Mouse (Mus musculus): ENCODE data around the gene Sema4f. TPM values are rescaled to one million over a fixed set of nuclear protein-coding genes. Genes with fewer than 3 reads are reported as not detected.
A peak's percentile ranks its signal among the peaks of the same experiment; 100 is the strongest.

The Sema4f gene
- polyA plus RNA-seq (2012; rRNA removed) (0.03 and 0.04 TPM in 2 replicates), polyA plus RNA-seq (2014; fragmentation: Nextera tagmentation; extraction: Ambion mirVana) (not detected in 2 replicates)

DNA sequence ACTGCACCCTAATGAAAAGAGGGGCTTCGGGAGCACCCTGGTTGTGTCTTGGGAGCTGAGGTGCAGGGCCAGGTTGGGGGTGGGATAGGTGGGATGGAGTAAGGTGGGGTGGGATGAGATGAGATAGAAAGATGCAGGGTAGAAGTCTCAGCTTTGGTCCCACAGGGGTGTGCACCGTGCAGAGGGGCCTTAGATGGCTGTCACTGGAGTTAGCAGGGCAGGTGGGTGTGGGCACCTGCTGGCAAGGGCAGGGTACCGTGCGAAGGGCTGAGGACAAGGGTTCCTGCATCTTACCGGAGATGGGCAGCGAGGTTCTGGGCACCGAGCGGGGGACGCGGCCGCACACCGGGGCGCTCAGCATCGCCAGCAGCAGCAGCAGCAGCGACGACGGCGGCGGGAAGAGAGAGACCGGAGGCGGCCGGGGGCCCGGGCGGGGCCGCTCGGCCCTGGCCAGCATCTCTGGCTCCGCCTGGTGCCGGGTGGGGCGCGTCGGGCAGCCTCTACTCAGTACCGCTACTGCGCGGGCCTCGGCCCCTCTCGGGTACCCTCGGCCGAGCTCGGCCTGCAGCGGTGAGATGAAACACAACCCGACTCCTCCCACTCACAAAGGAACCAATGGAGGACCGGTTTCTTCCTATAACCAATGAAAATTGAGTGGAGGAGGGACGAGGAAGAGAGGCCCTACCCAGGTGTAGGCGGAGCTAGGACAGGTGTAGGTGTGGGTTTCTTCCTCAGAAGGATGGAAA lies at the start of gene Sema4f:
Sema4f (minus strand) TSS at position 603 of the 746 bp plus-strand sequence.
- ATAC-seq (ENCODE audit: insufficient read depth) (0 out of 2 replicates have a peak, but pooled peaks have one; percentile 31), DNase-seq (ENCODE audit: low read depth in 3 of 3, low spot score in 3 of 3) (peak in 1 of 3 experiments; percentile 16)
- H3K27ac ChIP-seq, result no peak within 1 kb of the TSS
- no peaks in the 10 kb centered on the region for H3K4me1 ChIP-seq (replicated peaks; ENCODE audit: control insufficient read depth in 2 of 2, insufficient read depth in 2 of 2, low read length in 1 of 2)
- no peaks in the 10 kb centered on the region for H3K9me3 ChIP-seq (ENCODE audit: control insufficient read depth, low read length)
- no peak within 1 kb of the TSS for H3K9ac ChIP-seq (replicated peaks)
- 4% methylated on average over 44 of the region's 44 CpGs for WGBS (ENCODE audit: insufficient replicate concordance)
- peak within 1 kb of the TSS in 1 of 2 experiments; percentile 32; a peak in 2 of 4 replicates for H3K4me3 ChIP-seq (ENCODE audit: insufficient read depth in 1 of 2, low read depth in 2 of 2, low read length in 2 of 2)
- peak within 1 kb of the TSS; percentile 55 for H3K4me2 ChIP-seq (ENCODE audit: low read depth)
- TF ChIP-seq CTCF (IDR thresholded peaks at IDR 0.05; ENCODE audit: low read depth), result no peak
- no peak for TF ChIP-seq EP300 (IDR thresholded peaks at IDR 0.05; ENCODE audit: low read depth)
- H3K36me3 ChIP-seq (replicated peaks; ENCODE audit: control insufficient read depth, insufficient read depth, low read depth), result no peaks in the 10 kb centered on the region
- H3K27me3 ChIP-seq (ENCODE audit: control insufficient read depth, insufficient read depth, low read length), result peaks cover 17% of the 10 kb centered on the region

DNA sequence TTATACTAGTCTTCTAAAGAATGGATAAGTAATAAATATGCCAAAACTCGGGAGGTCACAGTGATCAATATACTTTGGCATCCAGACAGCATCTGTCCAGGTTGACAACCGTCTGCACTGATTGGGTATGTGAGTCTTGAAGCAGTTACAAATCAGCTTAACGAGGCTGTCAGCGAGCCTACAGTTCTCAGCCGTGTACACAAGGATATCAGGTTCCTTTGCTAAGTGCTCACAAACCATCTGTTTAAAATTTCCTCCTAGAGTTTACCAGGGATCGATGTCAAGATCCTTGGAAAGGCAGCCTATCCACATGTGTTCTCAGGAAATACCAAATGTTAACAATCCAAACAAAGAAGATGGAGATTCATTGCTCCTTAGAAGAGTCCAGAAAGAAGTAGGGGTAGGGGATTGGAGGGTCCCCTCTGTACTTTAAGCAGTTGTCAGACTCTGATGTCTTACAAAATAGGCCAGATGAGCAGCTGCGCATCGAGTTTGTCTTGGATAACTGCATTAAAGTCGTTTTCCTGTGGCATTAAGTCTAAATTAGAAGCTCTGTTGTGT lies 47.9 kb upstream of the Sema4f start:
- DNase-seq (ENCODE audit: low read depth in 3 of 3, low spot score in 3 of 3) (no peak), ATAC-seq (ENCODE audit: insufficient read depth) (no peak)
- Histone ChIP-seq H3K4me2 (ENCODE audit: low read depth) (no peak overlapping the region), H3K9ac (replicated peaks) (no peak overlapping the region), H3K27me3 (ENCODE audit: control insufficient read depth, insufficient read depth, low read length) (no peaks in the 10 kb centered on the region), H3K4me1 (replicated peaks; ENCODE audit: control insufficient read depth in 2 of 2, insufficient read depth in 2 of 2, low read length in 1 of 2) (no peaks in the 10 kb centered on the region), H3K36me3 (replicated peaks; ENCODE audit: control insufficient read depth, insufficient read depth, low read depth) (no peaks in the 10 kb centered on the region), H3K4me3 (ENCODE audit: insufficient read depth in 1 of 2, low read depth in 2 of 2, low read length in 2 of 2) (no peak overlapping the region), H3K27ac (no peak overlapping the region), H3K9me3 (ENCODE audit: control insufficient read depth, low read length) (no peaks in the 10 kb centered on the region)
- 51% methylated on average over 9 of the region's 9 CpGs for WGBS (ENCODE audit: insufficient replicate concordance)
- no peak for TF ChIP-seq EP300 (IDR thresholded peaks at IDR 0.05; ENCODE audit: low read depth)
- TF ChIP-seq CTCF (IDR thresholded peaks at IDR 0.05; ENCODE audit: low read depth), result no peak

DNA sequence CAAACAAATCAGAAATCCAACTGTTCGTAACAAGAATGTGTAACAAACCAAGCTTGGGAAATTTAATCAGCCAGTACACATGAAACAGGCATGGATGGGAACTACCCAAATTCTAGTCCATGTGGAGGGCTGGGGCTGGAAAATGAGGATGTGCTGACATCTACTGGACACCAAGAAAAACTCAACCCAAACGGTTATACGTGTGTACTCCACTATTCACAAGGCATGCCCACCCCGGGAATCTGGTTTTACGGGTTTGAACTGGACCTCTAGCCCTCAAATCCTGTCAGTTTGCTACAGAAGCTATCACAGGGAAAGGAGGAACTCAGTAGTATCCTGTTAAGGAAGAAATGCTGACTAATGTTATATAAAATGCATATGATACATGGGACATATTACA lies 31.5 kb upstream of the Sema4f start:
- Histone ChIP-seq H3K9me3 (ENCODE audit: control insufficient read depth, low read length) (no peaks in the 10 kb centered on the region), H3K27ac (no peak overlapping the region), H3K27me3 (ENCODE audit: control insufficient read depth, insufficient read depth, low read length) (no peaks in the 10 kb centered on the region; the same call in 1 of the 2 replicates), H3K36me3 (replicated peaks; ENCODE audit: control insufficient read depth, insufficient read depth, low read depth) (no peaks in the 10 kb centered on the region), H3K4me1 (replicated peaks; ENCODE audit: control insufficient read depth in 2 of 2, insufficient read depth in 2 of 2, low read length in 1 of 2) (no peaks in the 10 kb centered on the region; a peak in 1 of 4 replicates), H3K4me2 (ENCODE audit: low read depth) (no peak overlapping the region), H3K4me3 (ENCODE audit: insufficient read depth in 1 of 2, low read depth in 2 of 2, low read length in 2 of 2) (no peak overlapping the region), H3K9ac (replicated peaks) (no peak overlapping the region)
- ATAC-seq (ENCODE audit: insufficient read depth) (no peak), DNase-seq (ENCODE audit: low read depth in 3 of 3, low spot score in 3 of 3) (peak in 2 of 3 experiments; percentile 13 to 25)
- WGBS (ENCODE audit: insufficient replicate concordance), result 8% methylated on average over 5 of the region's 5 CpGs
- TF ChIP-seq EP300 (IDR thresholded peaks at IDR 0.05; ENCODE audit: low read depth) (no peak), CTCF (IDR thresholded peaks at IDR 0.05; ENCODE audit: low read depth) (peak; percentile 67)

DNA sequence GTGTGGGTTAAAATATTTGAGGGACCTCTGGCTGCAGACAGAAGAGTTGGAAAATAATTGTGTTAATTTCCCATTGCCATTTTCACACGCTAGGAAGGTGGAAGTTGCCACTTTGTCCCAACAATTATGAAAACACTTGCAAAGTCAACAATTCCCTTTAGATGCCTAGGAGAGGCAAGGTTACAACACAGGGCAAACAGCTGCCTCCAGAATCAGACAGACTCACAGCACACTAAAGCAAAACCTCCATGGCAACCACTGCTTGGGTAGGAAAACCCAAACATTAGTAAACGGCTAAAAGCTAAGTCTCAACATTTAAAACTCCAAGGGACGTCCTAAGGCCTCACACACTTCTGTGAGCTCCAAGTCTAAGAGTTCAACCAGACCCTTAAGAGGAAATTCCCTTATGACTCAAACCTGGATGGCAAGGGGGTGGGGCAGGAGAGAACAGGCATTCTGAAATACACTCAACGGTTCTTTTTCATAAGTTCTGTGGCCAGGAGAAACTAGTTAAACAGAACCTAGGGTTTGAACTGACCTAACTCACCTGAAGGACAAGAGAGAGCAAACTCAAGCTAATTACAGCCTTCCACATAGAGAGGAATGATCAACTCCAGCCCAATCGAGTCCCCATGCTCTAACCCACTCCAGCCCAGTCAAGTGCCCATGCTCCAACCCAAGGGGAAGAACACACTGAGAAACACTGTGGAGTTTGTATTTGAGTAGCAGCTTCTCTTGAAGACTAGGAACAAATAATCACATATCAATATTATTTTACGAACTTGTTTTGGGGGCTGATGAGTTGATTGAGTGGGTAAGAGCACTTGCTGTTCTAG lies 29.9 kb upstream of the Sema4f start:
- no peak for TF ChIP-seq CTCF (IDR thresholded peaks at IDR 0.05; ENCODE audit: low read depth)
- H3K27me3 ChIP-seq (ENCODE audit: control insufficient read depth, insufficient read depth, low read length), result no peaks in the 10 kb centered on the region; the same call in 1 of the 2 replicates
- H3K4me3 ChIP-seq (ENCODE audit: insufficient read depth in 1 of 2, low read depth in 2 of 2, low read length in 2 of 2), result no peak overlapping the region
- H3K4me2 ChIP-seq (ENCODE audit: low read depth), result no peak overlapping the region
- no peaks in the 10 kb centered on the region for H3K9me3 ChIP-seq (ENCODE audit: control insufficient read depth, low read length)
- DNase-seq (ENCODE audit: low read depth in 3 of 3, low spot score in 3 of 3) (peak in 1 of 3 experiments; percentile 14), ATAC-seq (ENCODE audit: insufficient read depth) (no peak)
- no peak overlapping the region for H3K27ac ChIP-seq
- H3K4me1 ChIP-seq (replicated peaks; ENCODE audit: control insufficient read depth in 2 of 2, insufficient read depth in 2 of 2, low read length in 1 of 2), result no peaks in the 10 kb centered on the region; a peak in 1 of 4 replicates
- H3K9ac ChIP-seq (replicated peaks), result no peak overlapping the region
- H3K36me3 ChIP-seq (replicated peaks; ENCODE audit: control insufficient read depth, insufficient read depth, low read depth), result no peaks in the 10 kb centered on the region
- 45% methylated on average over 6 of the region's 6 CpGs for WGBS (ENCODE audit: insufficient replicate concordance)

Data from liver, embryonic 14.5 days (tissue).